Mouse (Mus musculus): ENCODE results near the gene Gucy2g.
"Not testable (repeated sequence)": the region's sequence is repeated elsewhere in the genome, so short reads cannot be mapped to it uniquely, and the experiment has no call there.

Gene Gucy2g

DNA sequence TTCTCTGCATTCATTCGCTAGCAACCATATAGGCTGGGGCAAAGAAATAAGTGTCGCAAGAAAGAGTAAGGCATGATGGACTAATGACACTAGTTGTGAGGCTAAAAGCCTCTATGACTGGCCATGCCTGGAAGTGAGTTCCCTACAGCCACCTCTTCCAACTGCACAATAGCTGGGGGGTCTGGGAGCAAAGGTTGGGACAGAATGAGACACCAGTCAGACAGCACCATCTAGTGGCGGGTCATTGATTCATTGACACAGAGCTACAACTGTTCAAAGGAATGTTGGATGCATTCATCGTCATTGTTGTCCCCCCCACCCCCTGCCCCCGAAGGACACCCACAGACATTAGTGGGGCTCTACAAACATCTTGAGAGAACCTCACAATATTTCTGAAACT is 42.7 kb downstream of the Gucy2g start:
- peak; percentile 27 for DNase-seq

DNA sequence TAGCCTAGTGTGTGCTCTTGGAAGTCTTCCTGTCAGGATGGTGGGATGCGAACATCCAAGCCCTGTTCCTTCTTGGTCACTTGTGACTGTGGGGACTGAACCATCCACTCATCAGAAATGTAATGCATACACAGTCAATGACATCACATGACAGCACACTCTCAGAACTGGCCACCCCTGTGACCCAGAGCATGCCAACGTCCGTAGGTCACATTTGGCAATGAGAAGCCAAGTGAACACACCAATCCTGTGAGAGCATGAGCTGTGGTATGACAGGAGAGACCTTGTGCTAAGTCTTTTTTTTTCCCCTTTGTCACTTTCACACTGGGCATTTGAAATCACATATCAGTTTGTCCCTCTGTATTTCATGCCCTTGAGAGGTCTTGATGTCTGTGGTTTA is 45.5 kb downstream of the Gucy2g start:
- no peak for DNase-seq

DNA sequence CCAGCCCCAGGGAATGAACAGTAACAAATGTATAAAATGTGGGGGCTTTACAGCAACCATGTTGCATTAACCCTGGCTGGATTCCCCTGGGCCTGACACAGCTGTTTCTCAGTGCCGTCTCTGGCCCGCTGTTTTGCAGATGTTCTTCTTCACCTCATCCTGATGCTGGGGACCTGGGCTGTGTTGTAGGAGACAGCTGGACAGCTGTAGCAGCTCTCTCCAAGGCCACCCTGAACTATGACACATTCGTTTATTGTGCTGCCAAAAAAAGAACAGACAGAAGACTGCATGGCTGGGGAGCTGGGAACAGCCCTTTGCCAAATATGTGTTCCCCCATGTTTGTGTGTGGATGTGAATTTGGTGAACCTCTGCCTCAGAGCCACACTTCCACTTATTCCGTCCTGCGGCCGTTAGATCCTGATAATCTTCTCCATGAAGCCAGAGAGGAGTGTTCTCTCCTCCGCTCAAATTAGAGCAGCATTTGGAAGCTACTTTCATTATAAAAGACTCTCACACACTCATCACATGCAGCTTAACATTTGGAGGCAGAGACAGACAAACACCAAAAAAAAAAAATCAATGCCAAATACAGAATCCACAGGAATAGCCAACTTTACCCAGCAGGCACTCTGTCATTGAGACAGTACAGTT is 46.4 kb downstream of the Gucy2g start:
- DNase-seq, result no peak

DNA sequence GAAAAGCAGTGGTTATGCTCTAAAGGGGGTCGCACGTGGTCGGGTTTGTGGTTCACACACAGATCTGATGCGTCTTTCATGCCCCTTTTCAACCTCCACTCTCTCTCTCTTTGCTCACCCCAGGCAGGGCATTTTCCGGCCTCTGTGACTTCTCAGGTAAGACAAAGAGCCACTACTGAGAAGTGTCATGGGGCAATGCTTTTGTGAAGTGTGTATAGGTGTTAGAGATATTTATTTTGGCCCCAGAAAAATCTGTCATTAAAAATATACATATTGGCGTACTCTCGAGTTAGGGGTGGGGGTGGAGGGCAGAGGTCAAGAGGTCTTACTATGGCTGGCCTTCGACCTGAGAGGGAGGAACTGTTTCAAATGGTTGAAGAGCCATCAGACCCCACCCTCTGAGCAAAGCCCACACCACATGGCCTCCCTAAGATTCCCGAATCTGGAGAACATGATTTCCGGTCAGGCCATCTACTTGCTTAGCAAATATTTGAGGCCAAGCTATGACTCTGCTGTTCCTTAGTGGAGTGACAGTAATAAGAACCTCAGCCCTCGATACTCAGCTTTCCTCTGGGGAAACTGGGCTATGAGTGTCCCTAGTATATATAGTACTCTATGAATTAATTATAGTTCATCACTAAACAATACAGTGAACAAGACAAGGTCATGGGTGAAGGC is 47.2 kb downstream of the Gucy2g start:
- no peak for DNase-seq

DNA sequence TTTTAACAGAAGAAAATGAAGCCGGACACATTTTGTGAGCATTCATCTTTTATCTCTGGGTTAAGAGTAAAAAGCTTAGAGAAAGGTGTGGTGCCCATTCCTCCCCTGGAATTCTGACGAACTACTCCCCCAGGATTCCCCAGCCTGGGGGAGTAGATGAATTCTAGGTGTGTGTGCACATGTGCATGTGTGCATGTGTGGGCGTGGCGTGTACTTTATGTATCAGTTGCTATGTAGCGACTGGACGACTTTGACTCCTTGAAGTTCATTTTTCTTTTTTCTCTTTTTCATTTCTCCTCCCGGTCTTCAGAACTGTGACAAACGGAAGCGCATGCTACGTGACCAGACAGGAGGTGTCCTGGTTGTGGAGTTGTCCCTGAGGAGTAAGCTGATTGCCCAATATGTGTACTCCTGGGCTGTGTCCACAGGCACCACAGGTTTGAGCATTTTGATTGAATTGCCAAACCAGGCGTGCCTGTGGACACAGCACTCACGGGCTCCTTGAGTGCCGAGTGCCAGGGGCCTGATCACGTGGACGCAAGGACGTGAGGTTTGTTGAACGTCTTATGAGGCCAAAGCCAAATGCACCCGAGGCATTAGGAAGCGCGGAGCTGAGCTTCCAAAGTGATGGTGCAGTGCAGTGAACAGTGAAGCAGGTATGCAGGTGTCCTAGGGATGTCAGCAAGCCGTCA is 48.6 kb downstream of the Gucy2g start:
- DNase-seq, result no peak

DNA sequence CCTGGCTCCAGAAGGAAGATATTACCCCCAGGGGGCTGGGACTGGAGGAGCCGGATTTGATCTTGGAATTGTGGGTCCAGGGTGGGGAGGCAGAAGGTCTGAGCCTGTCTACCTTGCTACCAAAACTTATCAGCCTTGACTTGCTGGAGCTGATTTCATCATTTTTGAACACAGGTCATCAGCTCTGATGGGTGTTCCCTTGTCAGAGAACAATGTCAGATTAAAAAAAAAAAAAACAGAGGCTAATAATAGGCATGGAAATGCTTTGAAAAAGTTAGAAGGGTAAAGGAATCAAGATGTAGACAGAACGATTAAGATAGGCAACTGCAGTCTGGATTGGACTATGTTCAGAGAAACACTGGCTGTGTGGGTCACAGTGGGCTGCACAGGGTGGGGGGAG is 49.4 kb downstream of the Gucy2g start:
- DNase-seq, result no peak

DNA sequence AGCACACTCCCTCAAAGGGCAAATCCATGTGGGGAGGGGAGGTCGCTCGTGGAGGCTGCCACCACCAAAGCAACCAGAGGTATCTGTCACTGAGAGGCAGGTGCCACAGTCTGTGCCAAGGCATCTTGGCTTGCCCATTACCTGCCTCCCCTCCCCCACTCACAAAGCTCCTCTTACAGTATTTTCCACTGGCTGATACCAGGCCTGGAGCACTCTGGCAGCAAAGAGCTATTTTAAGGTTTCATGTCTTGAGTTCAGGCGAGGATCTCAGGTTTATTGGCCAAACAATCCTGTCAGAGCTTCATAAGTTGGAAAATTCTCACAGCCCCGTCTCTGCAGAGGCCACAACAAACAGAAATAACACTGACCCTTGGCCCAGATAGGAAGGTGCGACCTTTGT is 51.0 kb downstream of the Gucy2g start:
- no peak for DNase-seq

DNA sequence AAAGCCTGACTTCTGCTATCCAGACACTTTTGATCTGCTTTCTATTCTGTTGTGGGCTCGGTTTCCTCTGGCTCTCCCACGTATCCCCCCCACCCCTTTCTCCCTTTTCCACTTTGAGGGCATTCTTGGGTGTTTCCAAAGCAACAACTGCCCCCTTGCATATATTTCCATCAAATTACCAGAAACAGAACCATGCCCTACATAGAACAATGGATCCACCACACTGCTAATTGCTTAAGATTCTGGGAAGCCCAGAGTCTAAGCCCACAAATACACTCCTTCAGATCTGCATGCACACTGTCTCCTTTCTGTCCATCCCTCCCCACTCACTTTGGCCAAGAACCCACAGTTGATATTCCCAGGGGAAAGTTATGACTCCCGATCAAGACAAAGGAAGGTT is 55.4 kb downstream of the Gucy2g start:
- DNase-seq, result peak; percentile 17

DNA sequence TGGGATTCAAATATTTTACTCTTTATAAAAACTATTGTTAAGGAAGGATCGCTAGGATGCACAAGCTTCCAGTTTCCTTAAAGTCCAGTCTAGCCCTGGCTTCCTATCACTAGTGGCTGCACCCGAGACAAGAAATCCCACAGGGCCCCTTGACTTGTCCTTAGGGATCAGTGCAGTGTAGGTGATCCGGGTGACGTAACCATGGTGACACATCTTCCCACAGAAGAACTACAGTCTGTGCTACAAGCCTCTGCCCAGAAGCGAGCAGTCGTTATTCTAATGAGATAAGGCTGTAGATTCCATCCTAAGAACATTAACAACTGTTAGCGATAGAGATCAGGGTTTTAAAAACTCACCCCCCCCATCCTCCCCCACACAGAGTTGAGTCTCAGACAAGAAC is 56.0 kb downstream of the Gucy2g start:
- DNase-seq, result no peak

DNA sequence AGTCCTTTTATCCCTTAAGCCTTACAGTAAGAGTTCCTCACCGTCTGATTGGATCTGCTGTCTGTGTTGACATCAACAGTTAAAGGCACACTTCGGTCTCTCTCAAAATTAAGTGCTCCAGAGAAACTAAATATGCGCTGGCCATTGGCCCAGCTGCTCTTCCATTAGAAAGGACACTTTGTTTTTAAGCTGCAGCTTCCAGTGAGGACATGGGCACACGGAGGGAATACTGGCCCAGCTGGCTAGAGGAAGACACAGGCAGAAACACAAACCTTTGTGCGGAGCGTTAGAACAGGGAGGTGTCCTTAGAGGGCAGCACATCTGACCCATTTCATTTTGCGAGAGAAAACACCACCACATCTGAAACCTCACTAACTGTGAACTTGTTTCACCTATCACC is 56.6 kb downstream of the Gucy2g start:
- DNase-seq, result peak; percentile 8

DNA sequence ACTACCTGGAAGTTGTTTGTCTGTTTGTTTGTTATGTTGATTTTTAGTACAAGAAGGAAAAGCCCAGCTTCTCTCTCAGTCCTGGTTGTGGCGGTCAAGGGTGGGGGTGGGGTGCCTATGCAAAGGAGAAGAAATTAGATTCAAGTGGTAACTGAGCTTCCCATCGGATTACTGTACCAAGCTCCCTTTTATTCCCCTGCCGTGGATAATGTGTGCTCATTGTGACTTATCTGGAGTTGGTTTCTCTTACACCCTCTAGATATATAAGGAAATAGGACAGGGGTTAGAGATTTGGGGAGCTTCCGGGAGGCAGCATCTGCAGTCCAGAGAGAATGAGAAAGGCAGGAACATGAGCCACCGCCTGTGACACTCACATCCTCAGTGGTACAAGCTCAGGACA is 60.6 kb downstream of the Gucy2g start, which contains the start of gene Tectb:
TSS of gene Tectb (plus strand) at position 301 of the 400 bp plus-strand sequence.
- no peak for DNase-seq

DNA sequence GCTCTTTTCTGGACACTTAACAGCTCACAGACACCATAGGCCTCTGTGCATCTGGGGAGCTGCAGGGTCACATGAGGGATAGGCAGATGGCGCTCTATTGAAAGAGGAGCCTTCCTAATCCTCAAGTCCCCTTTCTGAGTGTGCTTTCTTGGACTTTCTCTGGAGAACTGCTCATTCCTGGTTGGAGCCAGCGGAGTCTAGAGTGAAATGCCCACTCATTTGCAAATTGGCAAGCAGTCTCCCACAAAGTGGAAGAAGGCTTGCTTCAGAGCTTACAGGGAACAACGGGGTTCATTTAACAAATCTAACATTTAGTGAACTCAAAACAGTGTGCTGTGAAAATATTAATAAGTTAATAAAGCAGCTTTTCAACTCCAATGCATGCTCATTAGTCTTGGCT is 63.9 kb downstream of the Gucy2g start:
- DNase-seq, result peak; percentile 11

DNA sequence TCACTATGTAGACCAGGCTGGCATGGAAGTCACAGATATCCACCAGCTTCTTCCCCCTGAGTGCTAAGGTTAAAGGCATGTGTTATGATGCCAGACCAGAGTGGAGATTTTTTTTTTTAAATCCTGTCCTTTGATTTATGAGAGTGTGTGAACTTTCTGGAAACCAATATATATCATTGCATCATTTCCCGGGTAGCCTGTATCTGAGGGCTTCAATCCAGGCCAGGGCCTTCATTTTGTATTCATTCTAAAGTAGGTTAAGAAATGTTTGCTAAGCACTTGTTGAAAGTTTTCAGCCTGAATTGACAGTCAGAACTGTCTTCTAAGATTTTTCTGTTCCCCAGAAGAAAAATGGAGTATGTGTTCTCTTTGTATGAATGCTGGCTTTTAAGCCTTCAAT is 69.5 kb downstream of the Gucy2g start:
- no peak for DNase-seq

DNA sequence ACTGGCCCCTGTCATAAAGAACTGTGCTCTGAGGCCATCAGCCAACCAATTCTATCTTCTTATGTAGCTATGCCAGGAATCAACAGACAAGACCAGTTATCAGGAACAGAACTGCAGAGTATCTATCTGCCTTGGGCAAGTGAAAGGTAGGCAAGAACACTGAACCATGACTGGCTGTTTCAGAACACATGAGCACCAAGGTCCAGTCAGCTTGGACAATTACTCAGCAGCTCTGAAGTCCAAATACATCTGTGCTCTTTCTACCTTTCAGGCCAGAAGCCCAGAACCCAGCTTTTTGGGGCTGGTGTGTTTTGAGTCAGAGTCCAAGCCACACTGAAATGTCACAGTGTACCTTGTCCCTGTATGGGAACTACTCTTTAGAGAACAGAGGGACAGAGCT is 70.6 kb downstream of the Gucy2g start:
- no peak for DNase-seq

DNA sequence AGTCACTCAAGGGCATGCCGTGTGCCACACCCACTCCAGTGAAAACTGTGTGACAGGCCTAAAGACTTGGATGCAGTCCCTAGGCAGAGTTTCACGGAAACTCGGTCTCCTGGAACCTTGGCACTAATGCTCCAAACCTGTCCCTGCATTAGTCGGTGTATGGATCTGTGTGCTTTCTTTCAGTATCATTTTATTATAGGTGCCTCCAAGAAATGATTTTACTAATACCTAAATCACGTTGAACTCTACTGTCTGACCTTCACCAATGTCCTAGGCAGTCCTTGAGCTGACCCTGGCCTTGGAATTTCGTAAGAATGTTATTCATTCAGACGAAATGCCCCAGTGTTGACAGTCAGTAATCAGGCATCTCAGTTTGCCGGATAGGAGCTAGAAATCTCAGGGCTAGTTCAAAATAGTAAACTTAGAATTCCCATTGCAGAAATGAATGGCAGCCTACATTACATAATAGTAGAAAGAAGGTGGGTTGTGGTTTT is 71.8 kb downstream of the Gucy2g start:
- DNase-seq, result not testable (repeated sequence)

DNA sequence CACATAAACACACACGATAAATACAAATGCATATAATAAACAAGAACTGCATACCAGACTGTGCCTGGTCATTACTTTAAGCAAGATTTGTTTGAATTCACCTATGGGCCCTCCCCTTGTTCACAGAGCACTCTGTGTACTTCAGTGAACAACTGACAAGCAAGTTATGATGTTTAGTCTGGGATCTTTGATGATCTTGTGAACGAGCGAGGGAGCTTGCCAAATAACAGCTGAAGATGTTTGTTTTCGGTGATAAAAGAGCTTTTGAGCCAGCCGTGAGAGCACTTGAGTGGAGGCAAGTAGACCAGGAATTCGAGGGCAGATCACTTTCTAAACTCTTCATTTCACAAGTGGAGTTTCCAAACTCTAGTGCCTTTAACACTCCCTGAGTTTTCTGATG is 72.7 kb downstream of the Gucy2g start:
- no peak for DNase-seq

DNA sequence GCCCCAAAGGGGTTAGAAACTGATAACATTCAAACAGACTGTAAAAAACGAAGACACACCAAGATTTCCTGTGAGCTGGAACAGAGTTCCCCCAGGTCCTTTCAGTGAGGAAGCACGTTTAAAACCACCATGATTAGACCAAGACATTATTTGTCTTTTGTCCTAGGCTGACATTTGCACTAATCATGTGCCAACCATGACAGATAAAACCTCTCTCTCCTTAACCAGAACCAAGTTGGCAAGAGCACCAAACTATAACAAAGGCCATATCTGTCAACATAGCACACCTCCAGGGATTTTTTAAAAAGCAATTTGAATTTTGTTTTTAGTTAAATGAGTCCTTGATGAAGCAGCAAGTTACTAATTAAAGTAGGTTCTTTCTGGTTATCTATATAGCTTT is 73.3 kb downstream of the Gucy2g start:
- DNase-seq, result no peak

DNA sequence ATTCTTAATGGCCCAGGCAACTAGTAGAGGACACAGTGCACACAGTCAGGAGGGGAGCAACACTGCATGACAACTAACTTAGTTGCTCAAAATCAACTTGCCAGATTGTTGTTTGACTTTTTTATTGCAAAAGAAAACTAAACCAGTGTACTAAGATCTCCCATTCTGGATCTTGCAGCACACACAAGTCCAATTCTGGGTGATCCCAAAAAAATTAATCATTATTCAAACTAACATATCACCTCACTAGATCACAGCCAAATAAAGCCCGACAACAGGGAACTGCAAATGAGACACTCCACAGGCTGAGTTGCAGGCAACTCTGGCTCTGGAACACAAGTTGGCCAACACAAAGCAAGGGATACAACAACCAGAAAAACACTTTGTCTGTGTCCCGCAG is 74.3 kb downstream of the Gucy2g start:
- DNase-seq, result no peak

DNA sequence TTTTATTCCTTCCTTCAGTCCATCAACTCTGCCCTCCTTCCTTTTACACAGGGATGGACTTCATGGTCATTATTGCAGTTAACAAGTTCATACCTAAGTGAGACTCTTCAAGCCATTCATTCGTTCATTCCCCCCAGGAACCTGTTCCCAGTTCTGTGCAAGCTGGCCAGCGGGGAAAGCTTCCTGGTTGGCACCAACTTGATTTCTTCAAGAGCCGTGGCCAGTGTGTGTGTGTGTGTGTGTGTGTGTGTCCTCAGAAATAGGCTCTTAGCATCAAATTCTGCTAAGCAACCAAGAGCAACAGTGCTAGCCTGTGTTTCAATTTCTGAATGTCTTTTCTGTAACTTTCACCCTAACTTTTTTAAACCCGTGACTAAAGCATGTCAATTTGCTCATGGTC is 75.1 kb downstream of the Gucy2g start:
- no peak for DNase-seq

DNA sequence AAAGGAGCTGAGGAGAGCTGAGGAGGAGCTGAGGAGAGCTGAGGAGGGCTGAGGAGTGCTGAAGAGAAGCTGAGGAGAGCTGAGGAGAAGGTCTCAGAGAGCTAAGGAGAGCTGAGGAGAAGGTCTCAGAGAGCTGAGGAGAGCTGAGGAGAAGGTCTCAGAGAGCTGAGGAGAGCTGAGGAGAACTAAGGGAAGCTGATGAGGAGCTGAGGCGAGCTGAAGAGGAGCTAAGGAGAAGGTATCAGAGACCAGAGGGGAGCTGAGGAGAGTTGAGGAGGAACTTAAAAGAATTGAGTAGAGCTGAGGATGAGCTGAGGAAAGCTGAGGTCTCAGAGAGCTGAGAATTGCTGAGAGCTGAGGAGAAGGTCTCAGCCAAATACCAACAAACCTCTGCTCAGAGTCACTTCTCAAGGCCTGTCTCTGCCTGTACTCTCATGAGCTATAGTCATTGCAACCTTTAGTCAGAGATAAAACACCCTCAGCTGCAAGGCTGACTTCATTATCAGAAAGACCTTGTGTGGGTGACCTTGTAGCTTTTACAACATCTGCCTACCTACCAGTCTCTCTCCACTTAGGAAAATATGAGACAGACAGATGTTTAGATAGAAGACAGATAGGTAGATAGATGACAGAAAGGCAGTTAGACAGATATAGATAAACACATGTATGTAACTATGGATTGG is 75.7 kb downstream of the Gucy2g start:
- no peak for DNase-seq

DNA sequence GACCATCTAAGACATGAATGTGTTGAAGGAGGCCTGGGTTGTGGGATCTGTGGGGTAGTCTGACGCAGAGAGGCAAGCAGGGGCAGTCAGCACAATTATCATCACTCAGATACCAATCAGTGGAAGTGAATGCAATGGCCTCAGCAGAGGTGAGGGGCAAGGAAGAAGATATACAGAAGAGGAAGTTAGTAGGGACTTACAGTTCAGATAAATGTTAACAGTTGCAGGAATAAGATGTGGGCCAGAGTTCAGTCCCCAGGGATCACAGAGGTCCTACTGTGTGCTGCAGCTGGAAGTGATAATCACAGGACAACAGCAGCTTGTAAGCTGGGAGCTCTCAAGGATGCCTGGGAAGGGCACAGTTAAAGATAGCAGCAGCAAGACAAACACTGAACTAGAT is 76.9 kb downstream of the Gucy2g start:
- DNase-seq, result no peak

DNA sequence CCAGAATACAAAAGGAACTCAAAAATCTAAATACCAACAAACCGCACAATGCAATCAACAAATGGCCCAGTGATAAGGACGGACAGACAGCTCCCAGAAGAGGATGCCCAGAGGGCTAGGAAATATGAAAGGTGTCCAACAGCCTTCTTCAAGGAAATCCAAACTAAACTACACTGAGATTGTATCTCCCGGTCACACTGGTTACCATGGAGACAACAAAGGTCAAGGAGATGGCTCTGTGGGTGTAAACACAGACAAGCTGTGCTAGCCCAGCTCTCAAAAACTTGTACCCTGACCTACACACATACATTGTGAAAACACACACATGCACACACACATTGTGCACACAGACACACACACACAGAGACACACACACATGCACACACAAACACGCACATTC is 78.8 kb downstream of the Gucy2g start:
- no peak for DNase-seq

DNA sequence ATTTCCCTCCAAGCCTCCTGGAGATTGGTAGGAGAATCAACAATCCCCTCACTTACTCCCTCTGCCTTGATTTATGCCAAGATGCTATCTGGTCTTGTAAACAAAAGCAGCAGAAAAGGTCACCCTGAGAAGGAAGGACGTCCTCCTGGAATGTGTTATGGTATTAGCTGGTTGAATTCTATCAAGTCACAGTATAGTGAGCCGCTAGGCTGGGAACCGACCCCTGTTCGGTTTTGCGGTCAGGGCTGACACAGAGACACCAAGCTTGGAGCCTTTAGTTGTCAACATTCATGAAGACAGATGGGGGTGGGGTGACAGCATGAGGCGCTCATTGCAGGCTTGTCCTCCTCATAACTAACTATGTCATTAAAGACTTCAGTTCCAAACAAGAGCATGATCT is 81.2 kb downstream of the Gucy2g start:
- no peak for DNase-seq

DNA sequence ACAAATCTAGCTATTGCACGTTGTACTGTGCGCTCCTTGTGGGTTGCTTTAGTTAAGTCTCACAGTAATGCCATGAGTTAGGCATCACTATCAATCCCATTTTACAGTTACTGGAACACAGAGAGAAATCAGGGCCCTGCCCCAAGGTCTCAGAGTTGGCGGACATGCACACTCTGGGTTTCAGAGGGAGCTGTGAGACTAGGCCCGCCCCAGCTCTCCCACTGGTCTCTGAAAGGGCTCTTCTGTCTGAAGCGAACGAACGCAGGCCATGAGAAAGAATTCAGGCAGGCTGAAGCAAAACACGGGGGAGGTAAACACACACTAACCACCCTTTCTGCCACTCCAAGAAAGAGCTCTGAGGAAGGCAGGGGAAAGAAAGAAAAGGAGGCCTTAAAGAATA is 82.4 kb downstream of the Gucy2g start:
- DNase-seq, result no peak

Measured in cerebellum, adult 9-10 months (tissue).